Mouse (Mus musculus) right cerebral cortex, postnatal 4 days (tissue): ENCODE results near the gene Nxpe4.
"Not testable (repeated sequence)": the region's sequence is repeated elsewhere in the genome, so short reads cannot be mapped to it uniquely, and the experiment has no call there.

Source experiments
- DNase-seq: peaks from one replicate; pipeline ENCODE4 v3.0.0-alpha.2; 2022

The Nxpe4 gene

GRCm38 (mm10) chr9:48241791-48242190, 80.0 kb downstream of the Nxpe4 start:
- no peak for DNase-seq

GRCm38 (mm10) chr9:48242756-48243155, 80.9 kb downstream of the Nxpe4 start:
- DNase-seq = no peak

GRCm38 (mm10) chr9:48244175-48244574, 82.4 kb downstream of the Nxpe4 start:
- no peak for DNase-seq

- no peak for DNase-seq
Measured at GRCm38 (mm10) chr9:48245525-48245924, 83.7 kb downstream of the Nxpe4 start.

GRCm38 (mm10) chr9:48247276-48247675, 85.5 kb downstream of the Nxpe4 start:
- DNase-seq = no peak

GRCm38 (mm10) chr9:48252236-48252635, 90.4 kb downstream of the Nxpe4 start:
- no peak for DNase-seq

DNA sequence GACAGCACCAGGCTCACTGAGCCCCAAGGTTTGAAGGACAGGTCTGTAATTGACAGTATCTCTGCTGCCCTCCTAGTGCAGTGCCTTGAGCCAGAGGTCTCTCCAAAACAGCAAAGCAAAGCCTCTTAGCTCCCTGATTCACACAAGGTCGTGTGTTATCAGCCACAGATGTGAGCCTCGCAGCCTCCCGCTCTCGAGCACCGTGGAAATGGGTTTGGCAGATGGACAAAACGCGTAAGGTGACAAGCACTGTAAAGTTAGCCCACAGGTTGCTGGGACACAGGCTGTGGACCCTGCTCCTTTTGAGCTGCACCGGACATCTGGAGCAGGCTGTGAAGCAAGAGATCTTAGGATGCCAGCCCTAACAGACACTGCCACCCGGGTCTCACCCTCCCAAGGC, 95.2 kb downstream of the Nxpe4 start:
- no peak for DNase-seq

GRCm38 (mm10) chr9:48257741-48258423, 96.1 kb downstream of the Nxpe4 start:
- peak; percentile 71 for DNase-seq

DNA sequence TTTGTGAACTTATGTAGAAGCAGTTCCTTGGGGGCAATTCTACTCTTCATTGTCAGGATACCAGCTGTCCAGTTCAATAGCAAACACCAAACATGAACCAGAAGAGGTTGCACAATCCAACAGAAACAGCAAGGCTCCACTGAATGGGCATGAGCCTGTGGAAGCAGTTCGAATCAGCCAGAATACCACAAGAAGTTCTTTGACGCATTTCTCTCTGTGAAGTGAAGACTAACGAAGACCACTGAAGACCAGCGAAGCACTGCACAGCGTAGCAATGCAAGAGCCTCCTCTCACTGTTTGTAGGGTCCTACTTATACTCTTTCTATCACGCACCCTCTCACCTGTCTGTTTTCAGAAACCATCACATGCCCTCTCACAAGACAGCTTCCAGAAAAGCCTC, 102.8 kb downstream of the Nxpe4 start:
- no peak for DNase-seq

DNA sequence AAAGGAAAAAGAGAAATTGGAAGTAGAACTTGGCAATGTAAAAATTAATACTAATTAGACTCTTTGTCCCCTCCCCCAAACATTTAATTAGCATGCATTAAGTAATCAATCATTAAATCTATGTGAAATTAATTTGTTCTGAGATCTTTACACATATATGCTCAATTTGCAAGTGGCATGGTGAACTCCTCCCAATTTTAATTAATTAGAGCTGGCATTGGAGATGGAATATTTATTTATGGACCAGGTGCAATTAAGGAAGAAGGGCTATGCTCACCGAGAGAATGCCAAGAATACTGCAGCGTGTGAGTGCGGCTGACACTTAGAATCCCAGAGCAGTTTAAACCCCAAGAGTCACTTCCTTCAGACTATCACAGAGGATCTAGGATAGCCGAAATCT, 103.7 kb downstream of the Nxpe4 start:
- DNase-seq = no peak

GRCm38 (mm10) chr9:48266286-48267027, 104.6 kb downstream of the Nxpe4 start:
- DNase-seq = peak; percentile 91

DNA sequence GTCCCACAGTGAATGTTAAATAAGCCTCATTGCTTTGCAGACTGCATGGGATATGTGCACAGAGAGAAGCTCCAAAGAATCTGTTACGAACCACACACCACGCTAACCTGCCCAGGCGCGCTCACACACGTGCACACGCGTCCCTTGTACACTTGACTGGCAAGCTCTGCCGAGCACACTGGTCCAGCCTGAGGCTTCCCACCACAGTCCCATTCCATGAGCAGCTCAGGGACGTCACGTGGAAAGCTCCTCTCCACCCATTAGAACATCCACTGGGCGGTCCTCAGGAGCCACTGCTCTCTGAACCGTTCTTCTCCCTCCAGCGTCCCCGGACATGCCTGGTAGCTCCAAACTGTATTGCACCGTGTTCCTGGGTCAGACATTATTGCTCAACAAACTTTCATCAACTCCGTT, 105.2 kb downstream of the Nxpe4 start:
- DNase-seq = peak; percentile 24

DNA sequence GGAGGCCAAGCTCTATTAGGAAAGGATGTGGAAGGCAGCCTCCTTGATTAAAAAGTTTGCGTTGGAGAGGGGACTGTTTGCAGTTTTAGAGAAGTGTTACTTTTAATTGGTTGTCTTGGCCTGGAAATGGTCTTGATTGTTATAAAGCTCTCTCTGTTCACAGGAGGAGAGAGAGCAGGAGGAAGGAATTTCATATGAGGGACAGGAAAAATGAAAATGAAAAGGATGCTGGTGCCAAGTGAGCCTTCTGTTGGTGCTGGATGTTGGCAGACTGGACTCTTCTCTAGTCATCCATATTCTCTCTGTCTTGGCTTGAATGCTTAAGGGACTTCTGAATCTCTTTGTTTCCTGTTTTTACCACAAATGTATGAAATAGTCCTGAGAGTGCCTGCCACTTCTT, 106.1 kb downstream of the Nxpe4 start:
- no peak for DNase-seq

- no peak for DNase-seq
Measured at GRCm38 (mm10) chr9:48276831-48277230, 115.0 kb downstream of the Nxpe4 start.

DNA sequence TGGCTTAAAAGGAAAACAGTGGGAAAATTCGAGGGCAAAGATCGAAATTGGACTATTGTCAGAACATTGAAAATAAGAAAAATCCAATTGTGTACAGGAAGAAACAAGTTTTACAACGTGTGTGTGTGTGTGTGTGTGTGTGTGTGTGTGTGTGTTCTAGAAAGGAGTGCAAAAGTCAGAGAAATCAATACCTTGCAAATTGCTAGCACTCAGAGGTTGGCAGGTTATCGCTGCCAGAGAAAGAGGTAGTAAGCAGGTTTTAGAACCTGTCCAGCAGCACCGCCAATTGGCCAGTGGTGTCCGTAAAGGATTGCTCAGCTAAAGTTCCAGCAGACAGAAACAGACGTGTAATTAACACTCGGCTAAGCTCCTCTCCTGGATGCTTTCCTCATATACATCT, 122.4 kb downstream of the Nxpe4 start:
- no peak for DNase-seq

- DNase-seq = no peak
Measured at GRCm38 (mm10) chr9:48290281-48290680, 128.5 kb downstream of the Nxpe4 start.

DNA sequence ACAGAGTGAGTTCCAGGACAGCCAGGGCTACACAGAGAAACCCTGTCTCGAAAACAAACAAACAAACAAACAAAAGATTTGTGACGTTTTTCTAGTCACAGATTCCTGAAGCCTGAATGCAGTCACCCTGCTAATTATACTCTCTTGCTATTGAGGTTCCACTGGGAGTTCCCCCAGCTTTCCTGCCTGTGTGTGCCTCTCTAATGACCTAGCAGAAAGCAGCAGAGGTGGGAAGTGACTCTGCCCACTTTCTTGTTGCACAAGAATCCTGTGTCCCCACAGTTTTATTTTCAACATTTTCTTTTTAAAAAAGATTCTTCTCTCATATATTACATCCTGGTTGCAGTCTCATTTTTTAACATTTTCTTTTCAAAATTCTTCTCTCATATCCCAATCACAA, 132.9 kb downstream of the Nxpe4 start:
- DNase-seq = no peak

DNA sequence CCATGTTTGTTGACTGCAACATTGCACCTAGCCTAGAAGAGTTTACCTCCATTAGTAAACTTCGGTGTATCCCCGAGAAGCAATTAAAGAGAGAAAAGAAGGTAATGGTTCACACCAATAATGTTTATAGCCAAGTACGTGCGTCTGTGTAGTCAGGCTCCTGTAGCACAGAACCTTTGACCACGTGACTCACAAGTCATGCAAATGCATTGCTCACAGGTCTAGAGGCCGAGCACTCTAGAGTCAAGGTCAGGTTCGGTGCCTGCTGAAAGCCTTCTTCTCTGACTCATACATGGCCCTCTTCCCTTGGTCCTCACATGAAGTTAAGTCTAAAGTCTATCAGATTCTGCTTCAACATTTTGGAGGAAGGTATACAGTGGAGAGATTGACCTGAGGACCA, 137.2 kb downstream of the Nxpe4 start:
- DNase-seq = no peak

GRCm38 (mm10) chr9:48303564-48303963, 141.7 kb downstream of the Nxpe4 start:
- not testable (repeated sequence) for DNase-seq

- DNase-seq = no peak
Measured at GRCm38 (mm10) chr9:48311241-48311640, 149.4 kb downstream of the Nxpe4 start.

DNA sequence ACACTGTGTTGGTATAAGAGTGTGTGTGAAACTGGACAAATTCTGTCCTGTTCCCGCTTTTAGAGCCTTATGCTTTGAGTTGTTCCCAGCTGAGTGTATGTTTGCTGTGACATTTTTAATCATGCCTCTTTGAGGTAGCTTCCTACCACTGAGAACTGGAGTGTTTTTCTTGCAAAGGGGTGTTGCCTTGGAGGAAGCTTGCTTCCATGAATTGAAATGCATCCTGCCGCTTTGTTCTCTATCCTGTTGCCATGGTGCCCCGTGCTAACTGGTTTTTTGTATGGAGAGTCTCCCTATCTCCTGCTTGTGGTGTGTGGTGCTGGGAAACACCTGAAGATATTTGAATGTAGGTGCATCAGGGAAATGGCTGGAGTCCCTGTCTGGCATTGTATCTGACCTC, 152.4 kb downstream of the Nxpe4 start:
- DNase-seq = peak; percentile 16

- DNase-seq = no peak
Measured at GRCm38 (mm10) chr9:48315825-48316224, 154.0 kb downstream of the Nxpe4 start.

DNA sequence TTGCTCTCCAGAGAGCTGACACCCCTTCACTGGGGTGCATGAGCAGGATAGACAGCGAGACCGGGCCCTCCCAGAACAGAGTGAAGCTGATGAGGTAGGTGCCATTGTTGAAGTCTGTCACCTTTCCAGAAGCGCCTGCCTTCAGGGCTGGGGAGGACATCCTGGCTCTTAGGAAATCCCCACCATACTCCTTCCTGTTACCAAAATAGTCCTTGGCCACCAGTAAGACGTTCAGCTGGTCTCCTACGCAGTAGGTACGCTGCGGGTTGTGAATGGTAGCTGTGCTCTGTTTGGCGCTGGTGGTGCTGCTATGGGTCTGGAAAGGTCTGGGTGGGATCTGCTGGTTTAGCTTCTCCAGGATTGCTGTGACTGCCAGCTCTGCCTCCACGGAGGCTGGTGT, 164.5 kb downstream of the Nxpe4 start:
- no peak for DNase-seq

- DNase-seq = no peak
Measured at GRCm38 (mm10) chr9:48329597-48329996, 167.8 kb downstream of the Nxpe4 start.
